Mouse (Mus musculus): ENCODE results near the gene Eif5. TPM values are rescaled to one million over a fixed set of nuclear protein-coding genes. Genes with fewer than 3 reads are reported as not detected.
A peak's percentile ranks its signal among the peaks of the same experiment; 100 is the strongest.

The Eif5 gene
- total RNA-seq, 2 experiments from 2014 or later = 254 to 262 TPM

DNA sequence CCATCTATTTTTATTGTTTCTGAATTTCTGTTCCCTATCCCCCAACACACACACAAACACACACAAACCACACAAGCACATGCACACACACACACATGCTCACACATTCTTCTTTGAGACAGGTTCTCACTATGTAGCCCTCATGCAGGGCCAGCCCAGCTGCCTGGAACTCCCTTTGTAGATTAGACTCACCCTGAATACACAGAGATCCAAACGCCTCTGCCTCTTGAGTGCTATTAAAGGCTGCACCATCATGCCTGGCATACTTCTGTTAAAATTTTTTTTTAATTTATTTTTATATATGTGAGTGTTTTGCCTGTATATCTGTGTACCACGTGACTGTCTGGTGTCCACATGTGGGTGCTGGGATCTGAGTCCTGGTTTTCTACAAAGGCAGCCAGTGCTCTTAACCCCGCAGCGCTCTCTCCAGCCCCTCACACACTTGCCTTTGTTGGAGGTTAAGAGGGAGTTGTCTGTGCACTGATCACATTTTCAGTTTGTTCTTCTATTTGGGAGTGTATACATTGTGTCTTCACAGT is 24.5 kb downstream of the Eif5 start:
- no peak for DNase-seq (ENCODE audit: low spot score in 2 of 2)

DNA sequence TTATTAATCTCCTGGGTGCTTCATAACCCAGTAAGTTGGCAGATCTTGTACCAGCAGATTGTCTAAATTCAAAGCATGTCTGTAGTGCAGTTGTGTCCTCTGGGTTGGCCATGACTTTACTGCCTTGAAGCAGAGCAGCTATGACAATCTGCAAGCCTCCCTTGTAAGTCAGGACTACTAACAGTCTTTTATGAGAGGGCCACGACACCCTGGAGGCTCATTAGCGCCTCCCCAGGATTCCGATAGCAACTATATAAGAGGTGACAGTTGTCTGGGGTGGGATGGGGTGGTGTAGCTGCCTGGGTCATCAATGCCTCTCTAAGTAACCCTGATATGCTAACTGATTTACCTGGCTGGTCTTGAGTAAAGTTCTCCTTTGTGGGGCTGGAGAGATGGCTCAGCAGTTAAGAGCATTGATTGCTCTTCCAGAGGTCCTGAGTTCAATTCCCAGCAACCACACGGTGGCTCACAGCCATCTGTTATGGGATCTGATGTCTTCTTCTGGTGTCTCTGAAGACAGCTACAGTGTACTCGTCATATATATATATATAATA is 25.3 kb downstream of the Eif5 start:
- peak in 1 of 2 experiments; percentile 17 for DNase-seq (ENCODE audit: low spot score in 2 of 2)

DNA sequence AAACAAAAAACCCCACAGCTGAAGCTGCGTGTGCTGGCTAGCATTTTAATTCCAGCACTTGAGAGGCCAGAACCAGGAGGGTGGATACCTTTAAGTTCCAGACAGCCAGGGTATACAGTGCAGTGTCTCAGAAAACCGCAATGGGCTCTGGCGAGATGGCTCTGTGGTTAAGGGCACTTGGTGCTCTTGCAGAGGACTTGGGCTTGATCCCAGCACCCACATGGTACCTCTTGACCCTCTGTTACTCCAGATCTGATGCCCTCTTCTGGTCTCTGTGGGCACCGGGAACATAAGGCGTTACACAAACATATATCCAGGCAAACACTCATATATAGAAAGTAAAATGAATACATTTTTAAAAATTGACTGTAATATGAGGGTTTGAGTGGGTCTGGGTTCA is 27.5 kb downstream of the Eif5 start:
- DNase-seq (ENCODE audit: low spot score in 2 of 2) = no peak

DNA sequence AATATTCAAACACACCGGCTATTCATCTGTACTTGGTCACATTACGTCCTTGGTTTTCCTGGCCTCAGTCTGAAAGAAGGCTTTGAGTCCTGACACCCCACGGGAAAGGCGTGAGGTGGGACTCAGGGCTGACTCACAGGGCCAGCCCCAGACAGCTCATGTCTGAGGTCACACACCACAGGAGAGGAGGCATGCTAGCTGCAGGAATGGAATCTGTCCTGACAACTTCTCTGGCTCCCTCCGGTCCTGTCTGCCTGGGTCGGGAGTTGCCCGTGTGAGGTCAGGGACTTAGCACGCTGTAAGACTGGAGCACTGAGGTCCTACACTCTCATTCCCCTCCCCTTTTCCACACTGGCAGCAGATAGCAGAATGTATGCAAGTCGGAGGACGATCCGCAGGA is 31.0 kb downstream of the Eif5 start:
- no peak for DNase-seq (ENCODE audit: low spot score in 2 of 2)

DNA sequence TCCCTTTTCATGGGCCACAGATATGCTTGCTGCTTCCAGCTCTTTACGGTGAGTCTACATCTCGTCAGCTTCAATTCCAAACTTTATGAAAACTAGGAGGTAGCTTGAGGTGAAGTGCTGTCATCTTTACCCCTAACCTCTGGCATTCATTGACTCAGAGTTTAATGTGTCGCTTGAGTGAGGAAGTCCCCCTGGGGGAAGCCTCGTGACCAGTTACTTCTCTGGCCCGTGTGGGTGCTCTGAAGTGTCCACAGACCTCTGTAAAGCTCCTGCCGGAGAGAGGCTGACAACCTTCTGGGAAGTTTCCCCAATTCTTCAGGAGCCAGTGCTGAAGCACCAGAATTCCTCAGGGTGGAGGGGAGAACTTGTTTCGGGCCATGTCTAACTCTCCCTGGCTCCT is 34.6 kb downstream of the Eif5 start:
- DNase-seq (ENCODE audit: low spot score in 2 of 2) = no peak

DNA sequence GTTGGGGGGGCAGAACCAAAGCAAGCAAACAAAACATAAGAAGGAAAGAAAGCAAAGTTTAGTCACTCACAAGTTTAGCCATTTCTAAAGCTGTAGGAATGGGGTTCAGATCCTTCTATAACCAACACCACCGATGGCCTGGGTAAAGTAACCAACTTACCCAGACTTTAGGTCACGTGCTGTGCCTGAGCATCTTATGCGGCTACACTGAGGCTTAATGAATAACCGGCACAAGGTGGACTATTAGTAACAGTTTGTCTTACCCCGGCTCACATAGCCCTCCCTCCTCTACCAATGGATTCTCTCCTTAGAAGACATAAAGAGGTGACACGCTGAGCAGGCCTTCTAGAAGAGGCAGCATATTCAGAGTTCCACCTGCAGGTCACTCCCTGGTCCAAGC is 35.5 kb downstream of the Eif5 start:
- no peak for DNase-seq (ENCODE audit: low spot score in 2 of 2)

DNA sequence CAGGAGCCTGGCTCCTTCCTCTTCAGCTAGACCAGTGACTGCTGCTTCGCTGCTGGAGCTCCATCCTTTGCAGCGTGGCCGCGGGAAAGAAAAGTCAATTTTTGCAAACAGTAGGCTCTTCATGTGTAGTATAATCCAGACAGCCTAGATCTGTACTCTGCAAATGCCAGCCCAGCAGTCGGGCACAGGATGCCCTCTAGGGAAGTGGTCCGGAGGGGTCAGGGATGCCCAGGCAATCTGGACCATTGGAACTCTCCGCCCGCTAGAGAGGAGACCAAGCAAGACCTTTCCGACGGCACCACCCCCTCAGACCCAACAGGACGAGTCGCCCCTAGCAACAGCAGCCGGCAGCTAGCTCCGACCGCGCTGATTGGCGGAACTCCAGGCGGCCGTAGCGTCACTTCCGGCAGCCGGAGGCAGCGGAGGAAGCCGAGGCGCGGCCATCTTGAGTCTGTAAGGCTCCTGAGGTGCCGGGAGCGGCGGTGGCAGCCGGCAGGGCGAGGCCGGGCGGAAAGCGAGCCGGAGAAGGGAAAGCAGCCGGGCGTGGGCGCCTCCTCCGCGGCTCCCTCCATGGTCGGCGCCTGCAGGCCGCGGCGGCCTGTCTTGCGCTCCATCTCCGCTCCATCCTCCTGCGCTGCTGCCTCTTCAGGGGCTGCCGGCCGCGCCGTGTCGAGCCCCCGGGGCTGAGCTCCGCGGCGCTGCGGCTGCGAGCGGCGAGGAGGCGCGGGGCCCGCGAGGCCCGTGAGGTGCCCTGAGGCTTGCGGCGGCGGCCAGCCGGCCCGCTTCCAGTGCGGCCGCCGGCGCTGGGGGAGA is 36.5 kb downstream of the Eif5 start, which contains the start of gene Mark3:
Mark3 (plus strand) TSS at position 450 of the 813 bp plus-strand sequence.
- DNase-seq (ENCODE audit: low spot score in 2 of 2) = peak; percentile 97

DNA sequence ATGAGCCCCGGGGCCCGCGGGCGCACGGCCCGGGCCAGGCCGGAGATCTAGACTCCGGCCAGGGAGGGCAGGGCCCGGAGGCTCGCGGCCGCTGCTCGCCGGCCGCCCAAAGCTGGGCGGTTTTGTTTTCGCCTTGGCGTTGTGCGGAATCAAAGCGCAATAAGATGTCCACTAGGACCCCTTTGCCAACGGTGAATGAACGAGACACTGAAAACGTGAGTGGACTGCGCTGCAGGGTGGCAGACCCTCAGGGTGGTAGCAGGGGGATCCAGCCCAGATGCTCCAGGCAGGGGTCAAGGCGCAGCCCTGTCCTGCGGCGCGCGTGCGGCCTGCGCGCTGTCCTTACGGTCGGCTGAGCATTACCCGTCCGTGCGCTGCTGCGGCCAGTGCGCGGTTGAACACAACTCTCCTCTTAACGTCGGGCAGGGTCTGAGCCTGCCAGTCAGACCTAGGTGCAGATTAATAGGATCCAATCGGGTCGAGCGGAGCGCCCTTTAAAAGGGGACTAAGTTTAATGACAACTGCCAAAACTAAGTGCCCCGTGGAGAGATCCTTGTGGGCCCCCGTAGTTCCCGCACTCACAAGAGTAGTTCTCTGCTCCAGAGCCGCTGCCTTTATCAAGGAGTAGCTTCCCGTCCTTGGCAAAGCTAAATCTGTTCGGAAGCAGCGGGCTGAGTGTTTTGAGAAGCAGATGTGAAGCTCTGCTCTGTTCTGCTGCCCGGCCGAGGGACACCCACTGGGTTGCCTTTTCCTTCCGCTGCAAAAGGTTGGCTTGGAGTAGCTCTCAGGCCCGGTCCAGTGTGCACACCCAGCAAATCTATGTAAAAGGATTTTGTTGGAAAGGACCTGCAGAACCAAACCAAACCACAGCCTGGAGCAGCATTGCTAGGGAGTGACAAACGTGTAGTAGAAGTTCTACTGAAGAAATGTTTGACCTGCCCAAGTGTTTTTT is 37.3 kb downstream of the Eif5 start:
- peak in 1 of 2 experiments; percentile 43 for DNase-seq (ENCODE audit: low spot score in 2 of 2)

DNA sequence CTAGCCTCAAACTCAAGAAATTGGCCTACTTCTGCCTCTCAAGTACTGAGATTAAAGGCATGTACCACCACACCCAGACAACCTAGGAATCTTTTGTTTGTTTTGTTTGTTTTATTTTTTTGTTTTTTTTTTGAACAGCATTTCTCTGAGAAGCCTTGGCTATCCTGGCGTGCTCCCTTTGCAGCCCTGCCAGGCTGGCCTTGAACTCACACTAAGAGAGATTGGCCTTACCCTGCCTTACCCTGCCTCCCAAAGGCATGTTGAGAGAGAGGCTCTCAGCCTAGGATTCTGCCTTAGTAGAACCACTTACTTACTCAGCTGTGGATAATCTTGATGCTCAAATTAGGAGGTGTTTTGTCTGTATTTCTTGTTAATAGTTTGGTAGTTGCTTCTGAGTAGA is 45.2 kb downstream of the Eif5 start:
- DNase-seq (ENCODE audit: low spot score in 2 of 2) = no peak

DNA sequence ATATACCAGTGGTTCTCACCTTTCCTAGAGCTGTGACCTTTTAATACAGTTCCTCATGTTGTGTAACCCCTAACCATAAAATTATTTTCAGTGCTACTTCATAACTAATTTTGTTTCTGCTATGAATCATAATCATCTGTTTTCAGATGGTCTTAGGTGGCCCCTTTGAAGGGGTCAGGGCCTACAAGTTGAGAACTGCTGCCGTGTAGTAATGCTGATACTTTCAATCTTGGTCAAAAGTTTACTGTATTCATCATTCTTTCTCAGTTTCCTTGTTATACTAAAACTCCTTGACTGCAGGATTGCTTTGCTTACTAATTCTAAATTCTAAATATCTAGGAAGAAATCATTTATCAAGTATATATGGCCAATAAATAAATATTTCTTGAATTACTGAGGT is 46.6 kb downstream of the Eif5 start:
- no peak for DNase-seq (ENCODE audit: low spot score in 2 of 2)

DNA sequence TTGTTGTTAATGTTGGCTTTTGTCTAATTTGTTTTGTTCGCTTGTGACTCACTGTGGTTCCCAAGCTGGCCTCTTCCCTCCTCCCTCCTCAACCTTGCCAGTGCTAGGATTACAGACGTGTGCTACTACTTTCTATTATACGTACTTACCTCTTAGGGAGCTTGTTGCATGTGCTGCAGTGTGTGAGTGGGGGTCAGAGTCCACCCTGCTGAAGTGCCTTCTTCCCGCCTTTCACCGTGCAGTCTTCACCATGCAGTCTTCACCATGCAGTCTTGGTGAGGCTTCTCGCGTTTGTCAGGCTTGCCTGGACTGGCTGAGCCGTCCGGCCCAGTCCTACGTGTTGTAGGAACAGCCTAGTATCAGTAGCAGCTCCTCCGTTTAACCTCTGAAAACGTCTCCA is 49.4 kb downstream of the Eif5 start:
- DNase-seq (ENCODE audit: low spot score in 2 of 2) = no peak

DNA sequence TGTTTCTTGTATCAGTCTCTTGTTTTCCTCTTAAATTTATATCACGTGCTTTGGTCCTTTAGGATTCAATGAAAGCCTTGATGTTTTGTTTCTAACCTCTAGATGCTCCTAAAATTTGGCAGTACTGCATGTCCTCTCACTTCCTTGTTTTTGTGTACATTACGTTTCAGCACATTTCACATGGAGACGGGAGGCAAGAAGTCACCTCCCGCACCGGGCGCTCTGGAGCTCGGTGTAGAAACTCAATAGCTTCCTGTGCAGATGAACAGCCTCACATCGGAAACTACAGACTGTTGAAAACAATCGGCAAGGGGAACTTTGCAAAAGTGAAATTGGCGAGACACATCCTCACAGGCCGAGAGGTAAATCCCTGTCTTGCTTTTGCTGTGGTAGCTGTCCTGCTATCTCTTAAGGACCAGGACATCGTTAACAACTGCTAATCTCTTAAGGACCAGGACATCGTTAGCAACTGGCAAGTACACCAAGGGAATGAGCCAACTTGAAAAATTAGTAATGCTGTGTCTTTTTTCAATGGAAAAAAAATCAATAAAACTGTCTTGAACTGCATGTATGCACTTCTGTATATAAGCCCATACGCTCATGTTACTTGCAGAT is 54.7 kb downstream of the Eif5 start:
- DNase-seq (ENCODE audit: low spot score in 2 of 2) = no peak

DNA sequence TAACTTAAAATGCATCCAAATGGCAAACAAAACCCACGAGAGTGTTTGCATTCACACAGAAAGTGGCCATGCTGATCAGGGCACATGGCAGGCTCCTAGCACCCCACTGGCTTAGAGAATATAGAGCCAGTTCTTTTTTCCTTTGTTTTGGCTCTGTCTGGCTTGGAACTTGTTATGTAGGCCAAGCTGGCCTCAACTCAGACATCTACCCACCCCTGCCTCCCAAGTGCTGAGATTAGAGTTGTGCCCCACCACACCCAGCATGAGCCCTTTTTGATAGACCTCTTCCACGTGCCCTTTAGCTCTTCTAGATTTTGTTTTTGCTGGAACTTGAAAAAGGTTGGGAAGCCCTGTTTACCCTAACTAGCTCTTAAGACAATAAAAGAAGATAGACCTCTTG is 56.0 kb downstream of the Eif5 start:
- no peak for DNase-seq (ENCODE audit: low spot score in 2 of 2)

Other genes with a start within 250 kb of the Eif5 start
- 100 to 1,000 TPM; 119 to 124 TPM for gene Cdc42bpb, start 160.3 kb upstream of the Eif5 start, total RNA-seq (2021)
- 1 to 10 TPM in 1 of 2 experiments, under 1 TPM in 1; 0.53 to 1.2 TPM for gene Lbhd2, start 131.2 kb upstream of the Eif5 start, total RNA-seq (2021)
- gene Exoc3l4, start 121.0 kb upstream of the Eif5 start, total RNA-seq (2021) = 1 to 10 TPM; 6.1 to 7.1 TPM
- gene Tnfaip2, start 95.5 kb upstream of the Eif5 start, total RNA-seq (2021) = 1 to 10 TPM in 1 of 2 experiments, under 1 TPM in 1; 0.30 to 1.7 TPM
- gene Gm266, start 52.2 kb upstream of the Eif5 start, total RNA-seq (2021) = 1 to 10 TPM; 3.7 to 3.9 TPM
- gene Mark3, start 36.5 kb downstream of the Eif5 start, total RNA-seq (2021) = 10 to 100 TPM; 92.2 to 92.3 TPM
- 1,000 to 10,000 TPM; 1,388 to 1,396 TPM for gene Ckb, start 134.3 kb downstream of the Eif5 start, total RNA-seq (2021)
- gene Trmt61a, start 140.1 kb downstream of the Eif5 start, total RNA-seq (2021) = 10 to 100 TPM; 18.5 to 18.8 TPM
- 10 to 100 TPM; 54.9 to 58.5 TPM for gene Bag5, start 175.2 kb downstream of the Eif5 start, total RNA-seq (2021)
- gene Apopt1, start 175.2 kb downstream of the Eif5 start, total RNA-seq (2021) = 10 to 100 TPM; 32.9 to 37.4 TPM
- gene Klc1, start 220.8 kb downstream of the Eif5 start, total RNA-seq (2021) = 100 to 1,000 TPM; 682 to 695 TPM